Mouse (Mus musculus) heart, embryonic 10.5 days (tissue): ENCODE measurements around the gene Ccdc22. TPM values are rescaled to one million over a fixed set of nuclear protein-coding genes. Genes with fewer than 3 reads are reported as not detected.

Experiments
- DNase-seq: peaks from one replicate; pipeline ENCODE4 v3.0.0-alpha.2; 2017; ENCODE audit warnings: low spot score
- H3K27ac ChIP-seq: fragments of 300-500 bp; sonication (generic); 2 replicates; pipeline ENCODE4 v1.5.1; 2016; ENCODE audit warnings: mild to moderate bottlenecking
- H3K27me3 ChIP-seq: fragments of 300-500 bp; sonication (generic); 2 replicates; pipeline ENCODE4 v1.6.1; 2016; ENCODE audit warnings: mild to moderate bottlenecking; ENCODE audit not compliant: poor library complexity, insufficient read depth, severe bottlenecking
- H3K36me3 ChIP-seq: fragments of 300-500 bp; sonication (generic); 2 replicates; pipeline ENCODE4 v1.6.1; 2016; ENCODE audit warnings: mild to moderate bottlenecking, moderate library complexity
- H3K4me1 ChIP-seq: fragments of 300-500 bp; sonication (generic); 2 replicates; pipeline ENCODE4 v1.6.1; 2016; ENCODE audit warnings: mild to moderate bottlenecking
- H3K4me3 ChIP-seq: fragments of 300-500 bp; sonication (generic); 2 replicates; pipeline ENCODE4 v1.5.1; 2016; ENCODE audit warnings: mild to moderate bottlenecking, moderate library complexity
- H3K9me3 ChIP-seq: fragments of 300-500 bp; sonication (generic); 2 replicates; pipeline ENCODE4 v1.6.1; 2016; ENCODE audit warnings: mild to moderate bottlenecking, moderate library complexity
- WGBS: fragments of 180-500 bp; shearing (Covaris S2); methylation state at CpG from one replicate; pipeline ENCODE4 v1.1.7; 2016; 5-methylcytosine and 5-hydroxymethylcytosine counted together
- polyA plus RNA-seq: library from polyadenylated mRNA; unstranded; fragments of >200 nt; fragmentation: Nextera tagmentation; extraction: Ambion mirVana; gene quantifications from 2 replicates; pipeline ENCODE4 v1.2.1, GENCODE M21; 2016

Ccdc22 gene
- polyA plus RNA-seq, 1 experiment from 2014 or later, result 27.6 TPM

DNA sequence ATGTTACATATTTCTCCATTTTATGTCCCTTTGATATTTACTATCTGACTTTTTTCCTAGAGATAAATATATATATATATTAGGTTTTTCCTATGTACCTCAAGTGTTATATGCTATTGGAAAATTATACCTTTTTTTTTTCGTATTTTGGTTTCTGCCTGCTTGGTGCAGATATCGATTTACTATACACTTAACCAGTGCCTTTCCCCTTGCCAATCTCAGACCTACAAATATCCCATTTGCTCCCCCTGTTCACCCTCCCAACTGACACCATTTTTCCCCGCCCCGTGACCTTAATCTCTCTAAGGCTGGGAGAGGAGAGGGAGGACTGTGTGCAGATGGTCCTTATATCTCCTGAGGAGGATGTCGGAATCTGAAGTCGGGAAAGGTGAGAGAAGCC lies 1.5 kb upstream of the Ccdc22 start, which contains the start of gene Cacna1f:
TSS of gene Cacna1f (plus strand) at position 301 of the 400 bp plus-strand sequence.
- Histone ChIP-seq H3K36me3 (no peaks in the 10 kb centered on the region), H3K4me3 (no peak within 1 kb of the TSS), H3K27me3 (peaks cover 14% of the 10 kb centered on the region), H3K4me1 (no peaks in the 10 kb centered on the region), H3K9me3 (no peaks in the 10 kb centered on the region), H3K27ac (no peak within 1 kb of the TSS)
- WGBS, result 72% methylated on average over 6 of the region's 6 CpGs
- no peak for DNase-seq

DNA sequence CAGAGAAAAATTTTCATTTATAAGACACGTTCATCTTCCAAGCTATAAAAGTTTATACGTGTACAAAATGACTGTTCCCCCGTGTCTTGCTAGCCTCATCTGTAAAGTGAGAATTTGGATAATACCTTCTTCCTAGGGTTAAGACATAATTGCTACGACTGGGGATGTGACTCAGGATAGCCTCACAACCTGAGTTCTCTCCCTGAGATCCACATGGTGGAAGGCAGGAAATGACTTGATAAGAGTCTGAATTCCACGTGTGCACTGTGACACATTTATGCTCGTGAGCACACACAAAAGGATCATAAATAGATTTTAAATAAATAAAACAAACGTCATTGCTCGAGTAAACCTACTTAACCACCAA lies 241 bp upstream of the Ccdc22 start:
- DNase-seq, result no peak
- 39% methylated on average over 8 of the region's 8 CpGs for WGBS
- no peak overlapping the region for H3K4me3 ChIP-seq

DNA sequence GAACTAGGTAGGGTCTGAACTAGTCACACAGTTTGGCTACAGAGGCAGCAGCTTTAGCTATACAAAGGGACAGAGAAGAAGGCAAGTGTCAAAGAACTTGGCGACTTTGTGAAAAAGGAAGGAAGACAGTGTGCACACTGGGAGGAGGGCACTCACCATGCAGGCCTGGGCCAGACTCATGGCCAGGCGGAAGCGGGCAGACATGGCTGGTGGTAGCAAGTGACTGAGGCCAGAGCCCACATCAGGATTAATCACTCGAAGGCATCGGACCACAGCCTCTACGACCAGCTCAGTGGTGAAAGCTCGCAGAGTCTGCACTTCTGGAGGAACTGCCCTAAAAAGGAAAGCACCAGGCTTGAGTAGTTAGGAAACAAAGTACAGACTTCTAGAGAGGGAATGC lies 1.3 kb downstream of the Ccdc22 start:
- H3K27me3 ChIP-seq, result peaks cover 5% of the 10 kb centered on the region
- H3K36me3 ChIP-seq, result peaks cover 5% of the 10 kb centered on the region; the same call in 1 of the 2 replicates
- H3K4me3 ChIP-seq, result no peak overlapping the region
- no peaks in the 10 kb centered on the region for H3K9me3 ChIP-seq
- H3K4me1 ChIP-seq, result no peaks in the 10 kb centered on the region
- 85% methylated on average over 7 of the region's 7 CpGs for WGBS
- no peak overlapping the region for H3K27ac ChIP-seq
- no peak for DNase-seq

More for the DNA sequence above, 241 bp upstream of the Ccdc22 start:
- H3K4me1 ChIP-seq, result no peaks in the 10 kb centered on the region
- no peaks in the 10 kb centered on the region for H3K9me3 ChIP-seq
- no peak overlapping the region for H3K27ac ChIP-seq
- peaks cover 5% of the 10 kb centered on the region for H3K27me3 ChIP-seq
- no peaks in the 10 kb centered on the region for H3K36me3 ChIP-seq

DNA sequence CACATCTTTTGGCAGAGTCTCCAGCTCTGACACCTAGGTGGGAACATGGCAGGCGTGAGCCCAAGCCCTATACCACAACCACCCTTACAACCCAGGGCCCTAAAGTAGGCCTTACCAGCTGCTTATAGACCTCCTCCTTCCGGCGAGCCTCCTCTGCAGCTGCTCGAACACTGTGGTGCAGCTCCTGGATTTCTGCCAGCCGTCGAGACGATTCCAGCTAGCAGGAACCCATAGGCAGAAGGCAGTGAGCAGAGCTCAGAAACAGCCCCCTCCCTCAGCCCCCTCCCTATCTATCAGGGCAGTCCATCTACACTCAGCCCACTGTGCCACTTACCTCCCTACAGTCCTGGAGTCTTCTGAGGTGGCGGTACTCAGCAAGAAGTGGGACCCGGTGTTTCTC lies 9.9 kb downstream of the Ccdc22 start:
- H3K27me3 ChIP-seq, result no peaks in the 10 kb centered on the region
- no peaks in the 10 kb centered on the region for H3K9me3 ChIP-seq
- WGBS, result 86% methylated on average over 9 of the region's 9 CpGs
- no peak overlapping the region for H3K4me3 ChIP-seq
- H3K36me3 ChIP-seq, result peaks cover 53% of the 10 kb centered on the region
- no peak overlapping the region for H3K27ac ChIP-seq
- H3K4me1 ChIP-seq, result no peaks in the 10 kb centered on the region
- DNase-seq, result no peak

DNA sequence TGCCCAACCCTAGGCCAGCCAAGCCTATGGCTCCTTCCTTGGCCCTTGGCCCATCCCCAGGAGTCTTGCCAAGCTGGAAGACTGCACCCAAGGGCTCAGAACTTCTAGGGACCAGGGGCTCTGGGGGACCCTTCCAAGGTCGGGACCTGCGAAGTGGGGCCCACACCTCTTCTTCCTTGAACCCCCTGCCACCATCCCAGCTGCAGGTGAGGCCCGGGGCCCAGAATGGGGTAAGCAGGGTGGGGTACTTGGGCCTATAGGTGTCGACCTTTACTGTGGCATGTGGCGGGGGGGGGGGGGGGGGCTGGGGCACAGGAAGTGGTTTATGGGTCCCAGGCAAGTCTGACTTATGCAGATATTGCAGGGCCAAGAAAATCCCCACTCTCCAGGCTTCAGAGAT lies 19.0 kb downstream of the Ccdc22 start:
- Histone ChIP-seq H3K27ac (no peak overlapping the region), H3K4me1 (no peaks in the 10 kb centered on the region), H3K9me3 (no peaks in the 10 kb centered on the region), H3K4me3 (no peak overlapping the region), H3K36me3 (peaks cover 2% of the 10 kb centered on the region; the same call in 1 of the 2 replicates), H3K27me3 (no peaks in the 10 kb centered on the region)
- DNase-seq, result no peak
- WGBS, result 90% methylated on average over 4 of the region's 5 CpGs

DNA sequence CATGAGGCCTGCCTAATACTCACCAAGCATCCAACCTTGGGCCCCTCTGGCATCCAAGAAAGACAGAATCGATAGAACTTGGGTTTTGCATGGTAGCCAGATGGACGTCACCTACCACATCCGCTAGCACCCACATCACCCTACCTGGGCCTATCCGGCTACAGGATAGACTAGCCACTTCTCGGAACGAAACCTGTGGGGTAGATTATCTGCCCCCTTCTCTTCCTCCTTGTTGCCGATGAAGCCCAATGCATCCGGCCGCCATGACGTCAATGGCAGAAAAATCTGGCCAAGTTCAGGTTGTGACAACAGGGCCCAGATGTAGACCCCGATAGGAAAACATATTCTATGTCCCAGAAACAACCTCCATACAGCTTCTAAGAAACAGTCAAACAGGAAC lies 21.4 kb downstream of the Ccdc22 start:
- Histone ChIP-seq H3K9me3 (no peaks in the 10 kb centered on the region), H3K27ac (no peak overlapping the region), H3K36me3 (no peaks in the 10 kb centered on the region), H3K27me3 (no peaks in the 10 kb centered on the region), H3K4me1 (no peaks in the 10 kb centered on the region), H3K4me3 (no peak overlapping the region)
- DNase-seq, result no peak
- WGBS, result 85% methylated on average over 11 of the region's 11 CpGs

DNA sequence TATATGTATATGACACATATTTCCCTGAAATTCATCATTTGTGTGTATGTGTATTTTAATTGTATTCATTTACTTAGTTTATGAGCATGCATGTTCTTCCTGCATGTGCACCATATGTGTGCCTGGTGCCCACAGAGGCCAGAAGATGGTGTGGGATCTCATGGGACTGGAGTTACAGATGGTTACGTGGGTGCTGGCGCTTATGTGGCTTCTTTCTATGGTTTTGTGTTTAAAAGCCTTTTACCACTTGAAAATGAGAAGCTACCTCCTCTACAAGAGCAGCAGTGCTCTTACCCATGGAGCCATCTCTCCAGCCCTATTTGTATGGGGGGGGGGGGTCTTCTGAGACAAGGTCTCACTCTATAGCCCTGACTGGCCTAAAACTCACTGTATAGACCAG lies 24.2 kb downstream of the Ccdc22 start:
- DNase-seq, result no peak
- no peak overlapping the region for H3K27ac ChIP-seq
- no peaks in the 10 kb centered on the region for H3K4me1 ChIP-seq
- H3K27me3 ChIP-seq, result no peaks in the 10 kb centered on the region
- WGBS, result 90% methylated on average over 2 of the region's 2 CpGs
- H3K4me3 ChIP-seq, result no peak overlapping the region
- H3K9me3 ChIP-seq, result no peaks in the 10 kb centered on the region
- no peaks in the 10 kb centered on the region for H3K36me3 ChIP-seq

DNA sequence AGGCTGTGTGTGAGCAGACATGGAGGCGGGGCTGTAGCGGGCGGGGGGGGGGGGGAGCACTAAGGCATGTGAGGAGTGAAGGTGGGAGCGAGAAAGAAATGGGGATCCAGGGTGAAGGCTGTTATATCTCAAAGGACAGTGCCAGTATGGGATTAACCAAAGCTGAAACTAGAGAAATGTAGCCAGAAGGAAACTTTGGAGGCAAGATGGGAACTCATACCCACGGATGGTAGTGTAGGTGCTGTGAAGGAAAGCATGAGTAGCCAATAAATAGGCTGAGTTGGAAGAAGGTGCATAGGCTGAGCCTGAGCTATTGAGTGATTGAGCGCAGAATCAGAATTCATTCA lies 30.5 kb downstream of the Ccdc22 start:
- no peaks in the 10 kb centered on the region for H3K36me3 ChIP-seq
- H3K4me1 ChIP-seq, result peaks cover 18% of the 10 kb centered on the region
- DNase-seq, result no peak
- peak overlapping the region; percentile 67 for H3K4me3 ChIP-seq
- WGBS, result 27% methylated on average over 5 of the region's 6 CpGs
- H3K27me3 ChIP-seq, result no peaks in the 10 kb centered on the region
- peak overlapping the region; percentile 94; the same call in 1 of the 2 replicates for H3K27ac ChIP-seq
- no peaks in the 10 kb centered on the region for H3K9me3 ChIP-seq

DNA sequence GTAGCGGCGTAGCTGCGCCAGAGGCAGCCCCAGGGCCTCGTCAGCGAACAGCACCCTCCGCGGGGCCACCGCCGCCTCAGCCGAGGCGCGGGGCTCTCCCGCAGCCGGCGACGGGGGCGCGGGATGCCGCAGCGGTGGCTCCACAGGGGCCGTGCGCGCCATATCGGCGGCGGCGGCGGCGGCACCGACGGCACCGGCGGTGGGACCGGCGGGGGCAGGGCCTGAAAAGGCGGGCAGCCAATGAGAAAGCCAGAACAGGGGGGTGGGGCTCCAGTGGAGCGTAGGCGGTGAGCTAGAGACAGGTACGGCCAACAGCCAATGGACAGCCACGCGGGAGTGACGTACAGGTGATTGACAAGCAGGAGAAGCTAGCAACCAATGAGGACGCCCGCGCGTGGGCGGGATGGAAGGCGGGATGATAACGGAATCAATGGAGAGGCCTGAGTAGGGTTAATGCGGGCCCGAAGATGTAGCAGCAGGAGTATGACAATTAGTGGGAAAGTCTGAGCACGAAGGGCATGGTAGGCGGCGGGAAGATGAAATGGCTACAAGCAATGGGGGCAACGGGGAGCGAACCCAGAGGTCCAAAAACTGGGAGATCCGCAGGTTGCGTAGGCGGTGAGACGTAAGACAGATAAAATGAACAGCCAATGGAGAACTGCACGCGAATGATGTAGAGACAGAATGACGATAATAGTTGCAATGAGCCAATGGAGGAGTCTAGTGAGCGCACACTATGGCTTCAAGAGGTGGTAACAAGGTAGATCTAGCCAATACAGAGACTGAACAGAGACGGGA lies 31.0 kb downstream of the Ccdc22 start, which contains the start of gene Ppp1r3f:
TSS of gene Ppp1r3f (minus strand) at position 197 of the 798 bp plus-strand sequence.
- Histone ChIP-seq H3K4me1 (peaks cover 18% of the 10 kb centered on the region), H3K4me3 (peak within 1 kb of the TSS; percentile 67), H3K27me3 (no peaks in the 10 kb centered on the region), H3K27ac (peak within 1 kb of the TSS; percentile 94), H3K9me3 (no peaks in the 10 kb centered on the region), H3K36me3 (no peaks in the 10 kb centered on the region)
- WGBS, result 23% methylated on average over 65 of the region's 65 CpGs
- peak; percentile 98 for DNase-seq

DNA sequence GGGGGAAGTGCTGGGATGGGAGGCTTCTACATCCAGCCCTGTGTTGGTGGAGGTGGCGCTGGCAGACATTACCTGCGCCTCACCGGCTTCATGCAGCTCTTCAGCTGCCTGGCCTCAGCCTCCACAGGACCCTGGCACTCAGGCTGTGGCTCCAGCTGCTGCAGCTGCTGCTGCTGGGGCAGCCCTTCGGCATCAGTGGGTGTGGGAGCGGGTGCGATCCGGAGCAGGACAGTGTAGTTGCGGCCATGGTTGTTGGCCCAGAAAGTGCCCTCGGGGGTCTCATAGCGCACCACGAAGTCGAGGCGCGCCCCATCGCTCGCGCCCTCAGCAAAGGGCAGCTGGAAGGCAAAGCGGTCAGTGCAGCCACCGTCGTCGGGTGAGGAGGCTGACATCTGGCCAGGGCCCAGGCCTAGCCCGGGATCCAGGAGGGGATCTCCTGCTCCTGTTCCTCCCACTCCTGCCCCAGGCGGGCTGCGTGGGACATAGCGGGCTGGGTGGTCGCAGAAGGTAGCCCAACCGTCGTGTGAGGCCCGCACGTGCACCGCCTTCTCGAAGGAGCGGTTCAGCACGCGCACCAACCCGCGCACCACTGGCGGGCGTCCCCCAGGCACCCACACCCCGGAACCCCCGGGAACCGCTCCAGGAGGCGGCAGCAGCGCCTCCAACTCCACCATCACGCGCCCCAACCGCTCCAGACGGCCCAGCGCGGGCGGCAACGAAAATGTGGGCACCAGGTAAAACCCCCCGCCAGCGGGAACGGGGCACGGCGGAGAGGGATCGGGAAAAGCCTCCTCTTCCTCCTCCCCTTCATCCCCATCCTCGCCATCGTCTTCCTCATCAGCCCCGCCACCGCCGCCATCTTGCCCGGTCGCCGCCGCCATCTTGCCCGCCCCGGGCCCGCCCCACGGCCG lies 31.9 kb downstream of the Ccdc22 start, which contains the start of gene Foxp3:
TSS of gene Foxp3 (plus strand) at position 469 of the 911 bp plus-strand sequence.
- no peaks in the 10 kb centered on the region for H3K27me3 ChIP-seq
- H3K27ac ChIP-seq, result peak within 1 kb of the TSS; percentile 94
- peak; percentile 77 for DNase-seq
- 31% methylated on average over 64 of the region's 72 CpGs for WGBS
- peaks cover 18% of the 10 kb centered on the region for H3K4me1 ChIP-seq
- H3K9me3 ChIP-seq, result no peaks in the 10 kb centered on the region
- H3K36me3 ChIP-seq, result no peaks in the 10 kb centered on the region
- peak within 1 kb of the TSS; percentile 67 for H3K4me3 ChIP-seq

DNA sequence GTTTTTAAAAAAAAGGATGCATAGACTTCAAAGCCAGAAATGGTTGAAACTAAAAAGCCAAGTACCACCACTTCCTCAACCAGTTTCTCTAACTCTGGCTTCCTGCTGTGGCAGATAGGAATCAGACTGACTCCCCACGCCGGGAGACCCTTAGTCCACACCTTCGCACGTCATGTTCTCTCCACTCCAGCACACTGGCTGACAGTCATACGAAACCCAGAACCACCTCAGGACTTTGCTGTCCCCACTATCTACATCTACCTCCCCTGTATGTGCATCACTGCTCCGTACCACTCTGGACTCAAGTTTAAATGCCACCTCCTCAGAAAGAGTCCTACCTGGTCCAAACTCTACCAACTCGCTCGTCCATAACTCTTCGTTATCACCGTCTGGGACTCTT lies 32.9 kb downstream of the Ccdc22 start:
- Histone ChIP-seq H3K27me3 (no peaks in the 10 kb centered on the region), H3K4me1 (peaks cover 18% of the 10 kb centered on the region), H3K4me3 (peak overlapping the region; percentile 67), H3K9me3 (no peaks in the 10 kb centered on the region), H3K36me3 (no peaks in the 10 kb centered on the region), H3K27ac (no peak overlapping the region)
- DNase-seq, result no peak
- WGBS, result 46% methylated on average over 10 of the region's 10 CpGs

DNA sequence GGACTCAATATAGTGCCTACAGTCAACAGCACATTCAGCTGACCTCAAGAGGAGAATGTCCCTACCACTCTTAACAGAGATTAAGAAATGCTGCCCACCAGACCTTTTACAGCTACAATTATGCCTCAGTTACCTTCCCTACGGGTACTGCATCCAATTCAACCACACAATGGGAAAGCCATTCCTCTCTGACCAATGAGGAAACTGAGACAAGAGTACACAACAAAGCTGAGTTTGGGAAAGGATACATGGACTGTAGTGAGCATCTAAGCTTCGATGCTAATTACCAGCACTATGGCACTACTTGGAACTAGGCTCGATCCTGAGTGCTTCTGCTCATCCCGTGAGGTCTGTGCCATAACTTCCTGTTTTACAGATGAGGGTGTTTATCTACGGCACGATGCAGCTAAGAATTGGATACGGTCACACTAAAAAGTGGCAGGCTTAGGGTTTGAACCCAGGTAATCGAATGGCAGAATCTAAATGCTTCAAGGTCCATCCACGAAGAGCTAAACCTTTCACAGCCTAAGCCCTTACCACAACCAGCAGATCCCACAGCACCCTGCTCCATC lies 33.7 kb downstream of the Ccdc22 start:
- Histone ChIP-seq H3K4me1 (peaks cover 18% of the 10 kb centered on the region), H3K9me3 (no peaks in the 10 kb centered on the region), H3K27me3 (no peaks in the 10 kb centered on the region), H3K4me3 (no peak overlapping the region), H3K27ac (no peak overlapping the region), H3K36me3 (no peaks in the 10 kb centered on the region)
- DNase-seq, result no peak
- 84% methylated on average over 9 of the region's 9 CpGs for WGBS
